Mouse (Mus musculus) heart, adult 2 months (tissue): ENCODE measurements around the gene Limch1.

Experiments used
- CTCF ChIP-seq: fragments of 200-600 bp; IDR thresholded peaks from 2 replicates; pipeline ENCODE4 v1.8.1; 2022; ENCODE audit warnings: antibody characterized with exemption, mild to moderate bottlenecking, moderate library complexity
- POLR2A ChIP-seq: fragments of 200-500 bp; IDR thresholded peaks from 2 replicates; pipeline ENCODE4 v1.6.1; 2011; ENCODE audit warnings: mild to moderate bottlenecking, low read depth, low read length, control low read depth; ENCODE audit not compliant: insufficient read depth

DNA sequence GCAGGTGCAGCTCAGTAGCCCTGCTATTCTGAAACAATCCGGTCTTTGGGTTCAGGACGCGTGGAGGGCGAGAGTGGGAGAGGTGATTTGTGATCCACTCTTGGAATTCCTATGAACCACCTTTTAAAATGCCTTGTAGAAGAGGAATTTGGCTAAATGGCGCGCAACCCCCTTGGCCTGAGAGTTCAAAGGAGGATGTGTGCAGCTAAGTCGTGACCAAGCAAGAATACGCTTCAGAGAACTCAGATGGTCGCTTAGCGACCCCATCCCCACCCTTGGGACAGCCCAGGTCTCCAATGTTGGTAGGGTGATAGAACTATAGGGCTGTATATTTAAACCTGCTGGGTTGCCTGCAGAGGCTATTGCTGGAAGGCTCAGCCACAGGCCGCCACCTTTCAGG lies 1.1 kb downstream of the Limch1 start:
- no peak for TF ChIP-seq POLR2A
- TF ChIP-seq CTCF = no peak
